Mouse (Mus musculus): ENCODE data around the gene Trit1. TPM values are rescaled to one million over a fixed set of nuclear protein-coding genes. Genes with fewer than 3 reads are reported as not detected.

Gene Trit1
- polyA plus RNA-seq, 1 experiment from 2014 or later = 21.6 TPM

- Histone ChIP-seq H3K9me3 (ENCODE audit: control insufficient read depth, low read length) (no peaks in the 10 kb centered on the region), H3K4me3 (ENCODE audit: low read depth, low read length) (no peak overlapping the region), H3K36me3 (ENCODE audit: control insufficient read depth, insufficient read depth, low read length) (no peaks in the 10 kb centered on the region), H3K4me1 (replicated peaks; ENCODE audit: control insufficient read depth, insufficient read depth, low read length) (no peaks in the 10 kb centered on the region), H3K27me3 (ENCODE audit: control insufficient read depth, insufficient read depth, low read length) (no peaks in the 10 kb centered on the region), H3K9ac (ENCODE audit: low read length) (no peak overlapping the region), H3K4me2 (ENCODE audit: low read depth, low read length, severe bottlenecking) (no peak overlapping the region), H3K27ac (ENCODE audit: low read depth, low read length) (no peak overlapping the region)
- 90% methylated on average over 1 of the region's 1 CpGs for WGBS
- ATAC-seq (replicated peaks; ENCODE audit: low FRiP score) = no peak
- no peak for DNase-seq (ENCODE audit: low spot score)
Observed at GRCm38 (mm10) chr4:122991177-122991576, 25.2 kb upstream of the Trit1 start.

- Histone ChIP-seq H3K4me2 (ENCODE audit: low read depth, low read length, severe bottlenecking) (no peak overlapping the region), H3K27me3 (ENCODE audit: control insufficient read depth, insufficient read depth, low read length) (no peaks in the 10 kb centered on the region), H3K27ac (ENCODE audit: low read depth, low read length) (no peak overlapping the region), H3K4me1 (replicated peaks; ENCODE audit: control insufficient read depth, insufficient read depth, low read length) (no peaks in the 10 kb centered on the region; the same call in 1 of the 2 replicates), H3K36me3 (ENCODE audit: control insufficient read depth, insufficient read depth, low read length) (no peaks in the 10 kb centered on the region), H3K9ac (ENCODE audit: low read length) (no peak overlapping the region), H3K9me3 (ENCODE audit: control insufficient read depth, low read length) (no peaks in the 10 kb centered on the region), H3K4me3 (ENCODE audit: low read depth, low read length) (no peak overlapping the region)
- DNase-seq (ENCODE audit: low spot score) (no peak), ATAC-seq (replicated peaks; ENCODE audit: low FRiP score) (no peak)
- WGBS = 78% methylated on average over 3 of the region's 3 CpGs
Observed at GRCm38 (mm10) chr4:122992276-122992675, 24.1 kb upstream of the Trit1 start.

GRCm38 (mm10) chr4:122995404-122996220 lies 20.8 kb upstream of the Trit1 start, which contains the start of gene Mycl:
TSS of gene Mycl (plus strand) at chr4:122995652.
- H3K27me3 ChIP-seq (ENCODE audit: control insufficient read depth, insufficient read depth, low read length) = no peaks in the 10 kb centered on the region
- peak within 1 kb of the TSS; percentile 92 for H3K9ac ChIP-seq (ENCODE audit: low read length)
- peak; percentile 95 for DNase-seq (ENCODE audit: low spot score)
- H3K27ac ChIP-seq (ENCODE audit: low read depth, low read length) = peak within 1 kb of the TSS; percentile 84
- WGBS = under 1% methylated on average over 61 of the region's 69 CpGs
- H3K4me2 ChIP-seq (ENCODE audit: low read depth, low read length, severe bottlenecking) = peak within 1 kb of the TSS; percentile 87
- H3K4me1 ChIP-seq (replicated peaks; ENCODE audit: control insufficient read depth, insufficient read depth, low read length) = peaks cover 10% of the 10 kb centered on the region
- H3K36me3 ChIP-seq (ENCODE audit: control insufficient read depth, insufficient read depth, low read length) = no peaks in the 10 kb centered on the region; the same call in 1 of the 2 replicates
- ATAC-seq (replicated peaks; ENCODE audit: low FRiP score) = peak; percentile 65
- peak within 1 kb of the TSS; percentile 86 for H3K4me3 ChIP-seq (ENCODE audit: low read depth, low read length)
- H3K9me3 ChIP-seq (ENCODE audit: control insufficient read depth, low read length) = no peaks in the 10 kb centered on the region

- ATAC-seq (replicated peaks; ENCODE audit: low FRiP score) (no peak), DNase-seq (ENCODE audit: low spot score) (no peak)
- peak overlapping the region; percentile 87 for H3K4me2 ChIP-seq (ENCODE audit: low read depth, low read length, severe bottlenecking)
- 0% methylated on average over 30 of the region's 32 CpGs for WGBS
- peak overlapping the region; percentile 84 for H3K27ac ChIP-seq (ENCODE audit: low read depth, low read length)
- H3K9me3 ChIP-seq (ENCODE audit: control insufficient read depth, low read length) = no peaks in the 10 kb centered on the region
- H3K27me3 ChIP-seq (ENCODE audit: control insufficient read depth, insufficient read depth, low read length) = no peaks in the 10 kb centered on the region
- peaks cover 16% of the 10 kb centered on the region for H3K4me1 ChIP-seq (replicated peaks; ENCODE audit: control insufficient read depth, insufficient read depth, low read length)
- H3K36me3 ChIP-seq (ENCODE audit: control insufficient read depth, insufficient read depth, low read length) = no peaks in the 10 kb centered on the region; the same call in 1 of the 2 replicates
- H3K9ac ChIP-seq (ENCODE audit: low read length) = peak overlapping the region; percentile 92
- peak overlapping the region; percentile 86 for H3K4me3 ChIP-seq (ENCODE audit: low read depth, low read length)
Observed at GRCm38 (mm10) chr4:122996221-122996617, 20.2 kb upstream of the Trit1 start.

GRCm38 (mm10) chr4:122996618-122997381 lies 19.6 kb upstream of the Trit1 start:
- H3K4me1 ChIP-seq (replicated peaks; ENCODE audit: control insufficient read depth, insufficient read depth, low read length) = peaks cover 22% of the 10 kb centered on the region
- WGBS = under 1% methylated on average over 44 of the region's 47 CpGs
- ATAC-seq (replicated peaks; ENCODE audit: low FRiP score) = peak; percentile 11; the same call in 1 of the 2 replicates

GRCm38 (mm10) chr4:122998537-122999262 lies 17.7 kb upstream of the Trit1 start:
- Histone ChIP-seq H3K9me3 (ENCODE audit: control insufficient read depth, low read length) (no peaks in the 10 kb centered on the region), H3K4me2 (ENCODE audit: low read depth, low read length, severe bottlenecking) (peak overlapping the region; percentile 87), H3K27me3 (ENCODE audit: control insufficient read depth, insufficient read depth, low read length) (no peaks in the 10 kb centered on the region), H3K27ac (ENCODE audit: low read depth, low read length) (peak overlapping the region; percentile 87), H3K4me3 (ENCODE audit: low read depth, low read length) (peak overlapping the region; percentile 86), H3K36me3 (ENCODE audit: control insufficient read depth, insufficient read depth, low read length) (no peaks in the 10 kb centered on the region; the same call in 1 of the 2 replicates), H3K9ac (ENCODE audit: low read length) (peak overlapping the region; percentile 92), H3K4me1 (replicated peaks; ENCODE audit: control insufficient read depth, insufficient read depth, low read length) (peaks cover 24% of the 10 kb centered on the region)
- ATAC-seq (replicated peaks; ENCODE audit: low FRiP score) = peak; percentile 76
- WGBS = 2% methylated on average over 12 of the region's 12 CpGs
- peak; percentile 87 for DNase-seq (ENCODE audit: low spot score)

More at GRCm38 (mm10) chr4:122996618-122997381, 19.6 kb upstream of the Trit1 start:
- Histone ChIP-seq H3K27me3 (ENCODE audit: control insufficient read depth, insufficient read depth, low read length) (no peaks in the 10 kb centered on the region), H3K9me3 (ENCODE audit: control insufficient read depth, low read length) (no peaks in the 10 kb centered on the region), H3K27ac (ENCODE audit: low read depth, low read length) (peak overlapping the region; percentile 84), H3K4me2 (ENCODE audit: low read depth, low read length, severe bottlenecking) (peak overlapping the region; percentile 87), H3K9ac (ENCODE audit: low read length) (peak overlapping the region; percentile 92), H3K36me3 (ENCODE audit: control insufficient read depth, insufficient read depth, low read length) (no peaks in the 10 kb centered on the region; the same call in 1 of the 2 replicates), H3K4me3 (ENCODE audit: low read depth, low read length) (peak overlapping the region; percentile 86)
- peak; percentile 80 for DNase-seq (ENCODE audit: low spot score)

GRCm38 (mm10) chr4:122999263-122999691 lies 17.1 kb upstream of the Trit1 start:
- Histone ChIP-seq H3K4me2 (ENCODE audit: low read depth, low read length, severe bottlenecking) (peak overlapping the region; percentile 87), H3K4me3 (ENCODE audit: low read depth, low read length) (peak overlapping the region; percentile 30), H3K4me1 (replicated peaks; ENCODE audit: control insufficient read depth, insufficient read depth, low read length) (peaks cover 24% of the 10 kb centered on the region), H3K27ac (ENCODE audit: low read depth, low read length) (peak overlapping the region; percentile 87), H3K36me3 (ENCODE audit: control insufficient read depth, insufficient read depth, low read length) (no peaks in the 10 kb centered on the region; the same call in 1 of the 2 replicates), H3K27me3 (ENCODE audit: control insufficient read depth, insufficient read depth, low read length) (no peaks in the 10 kb centered on the region), H3K9me3 (ENCODE audit: control insufficient read depth, low read length) (no peaks in the 10 kb centered on the region), H3K9ac (ENCODE audit: low read length) (peak overlapping the region; percentile 49)
- peak; percentile 75 for DNase-seq (ENCODE audit: low spot score)
- ATAC-seq (replicated peaks; ENCODE audit: low FRiP score) = peak; percentile 68
- 2% methylated on average over 4 of the region's 4 CpGs for WGBS

- peak overlapping the region; percentile 87 for H3K27ac ChIP-seq (ENCODE audit: low read depth, low read length)
- H3K27me3 ChIP-seq (ENCODE audit: control insufficient read depth, insufficient read depth, low read length) = no peaks in the 10 kb centered on the region
- no peaks in the 10 kb centered on the region; the same call in 1 of the 2 replicates for H3K36me3 ChIP-seq (ENCODE audit: control insufficient read depth, insufficient read depth, low read length)
- ATAC-seq (replicated peaks; ENCODE audit: low FRiP score) (no peak), DNase-seq (ENCODE audit: low spot score) (no peak)
- H3K4me1 ChIP-seq (replicated peaks; ENCODE audit: control insufficient read depth, insufficient read depth, low read length) = peaks cover 30% of the 10 kb centered on the region
- H3K9me3 ChIP-seq (ENCODE audit: control insufficient read depth, low read length) = no peaks in the 10 kb centered on the region
- peak overlapping the region; percentile 87 for H3K4me2 ChIP-seq (ENCODE audit: low read depth, low read length, severe bottlenecking)
- WGBS = 42% methylated on average over 14 of the region's 14 CpGs
- H3K4me3 ChIP-seq (ENCODE audit: low read depth, low read length) = 0 out of 2 replicates have a peak overlapping the region, but pooled peaks have one; percentile 30
- peak overlapping the region; percentile 49 for H3K9ac ChIP-seq (ENCODE audit: low read length)
Observed at GRCm38 (mm10) chr4:123000130-123000529, 16.3 kb upstream of the Trit1 start.
